Comparison of ENCODE assay signal across 16 mouse cellular contexts in genomic region chr4:120905644-120906043, GRCm38 (mm10).
"Had no signal": no experiment of that assay in that cellular context is flagged by ENCODE, and none has a peak within 500 bp of the region (broad histone marks: within the 10 kb centered on the region; RNA-seq: fewer than 3 reads in every experiment).

No protein-coding gene starts in this region.

- H3K9ac ChIP-seq: limb, embryonic 13.5 days; liver, embryonic 12.5 days; liver, embryonic 15.5 days; lung, embryonic 15.5 days had no signal

- H3K27ac ChIP-seq: kidney, postnatal 0 days; layer of hippocampus, adult 2 months; limb, embryonic 10.5 days; limb, embryonic 13.5 days; liver, embryonic 12.5 days; liver, embryonic 15.5 days; lung, embryonic 15.5 days had no signal

- H3K9me3 ChIP-seq: limb, embryonic 10.5 days; limb, embryonic 13.5 days; liver, embryonic 12.5 days; liver, embryonic 15.5 days; lung, embryonic 15.5 days had no signal

- H3K36me3 ChIP-seq: limb, embryonic 10.5 days; limb, embryonic 13.5 days; liver, embryonic 12.5 days; liver, embryonic 15.5 days; lung, embryonic 15.5 days had no signal

- H3K4me1 ChIP-seq: limb, embryonic 10.5 days; limb, embryonic 13.5 days; liver, embryonic 15.5 days; lung, embryonic 15.5 days had no signal

- ATAC-seq: liver, embryonic 12.5 days had no signal

- H3K27me3 ChIP-seq: limb, embryonic 13.5 days had no signal

- DNase-seq: kidney, postnatal 25 days; layer of hippocampus, adult 9-11 months; liver; lung, adult 18-20 months; lung, postnatal 10 days; lung, postnatal 36 days; midbrain, embryonic 14.5 days; thymus, adult 18-20 months; thymus, postnatal 36 days had no signal

- H3K4me3 ChIP-seq: layer of hippocampus, adult 2 months; limb, embryonic 10.5 days; limb, embryonic 13.5 days; liver, embryonic 12.5 days; liver, embryonic 15.5 days; lung, embryonic 15.5 days had no signal

- H3K4me2 ChIP-seq: limb, embryonic 13.5 days; liver, embryonic 12.5 days; liver, embryonic 15.5 days; lung, embryonic 15.5 days had no signal
